Mouse (Mus musculus): ENCODE results near the gene Il34.

DNA sequence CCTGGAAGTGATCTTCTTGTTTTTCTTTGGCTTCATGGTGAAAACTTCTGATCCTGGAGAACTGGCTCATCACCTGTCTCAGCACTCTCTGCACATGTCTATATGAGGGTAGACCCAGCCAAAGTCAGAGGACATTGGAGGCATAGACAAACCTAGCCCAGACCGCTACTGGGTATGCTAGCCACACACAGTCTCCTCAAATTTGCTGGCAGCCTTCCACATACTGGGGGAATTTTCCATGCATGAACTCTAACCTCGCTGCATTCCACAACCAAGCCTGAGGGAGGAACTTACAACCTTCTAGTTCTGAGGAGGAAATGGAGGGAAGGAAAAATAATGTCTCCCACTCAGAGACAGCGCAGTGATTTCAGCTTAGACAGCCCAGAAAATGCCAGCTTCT is 31.7 kb downstream of the Il34 start:
- TF ChIP-seq CTCF (IDR thresholded peaks at IDR 0.05; ENCODE audit: insufficient read depth, low read depth, low read length) (no peak), POLR2A (IDR thresholded peaks at IDR 0.05; ENCODE audit: insufficient read depth, low read depth, low read length) (no peak)

All from olfactory bulb, adult 2 months (tissue).